Mouse (Mus musculus) spleen, adult 2 months (tissue): ENCODE data around the gene Slc5a10. TPM values are rescaled to one million over a fixed set of nuclear protein-coding genes. Genes with fewer than 3 reads are reported as not detected.
"Not testable (repeated sequence)": the region's sequence is repeated elsewhere in the genome, so short reads cannot be mapped to it uniquely, and the experiment has no call there.

ENCODE experiments used
- DNase-seq, 2 experiments: peaks; one replicate each; pipeline versions ENCODE4 v3.0.0 to v3.0.0-alpha.2; 2012 to 2021; ENCODE audit warnings: low spot score in 2 of 2, low read depth in 1 of 2
- H3K27ac ChIP-seq: fragments of 200-500 bp; 2 replicates; pipeline ENCODE4 v1.5.1; 2012; ENCODE audit warnings: low read length, inconsistent platforms; ENCODE audit not compliant: insufficient read depth
- H3K27me3 ChIP-seq: fragments of 200-500 bp; 2 replicates; pipeline ENCODE4 v1.6.1; 2012; ENCODE audit warnings: mild to moderate bottlenecking, moderate library complexity, low read length, inconsistent platforms; ENCODE audit not compliant: control insufficient read depth, insufficient read depth
- H3K36me3 ChIP-seq: fragments of 200-500 bp; 2 replicates; pipeline ENCODE4 v1.6.1; 2012; ENCODE audit warnings: mild to moderate bottlenecking, low read length, inconsistent platforms; ENCODE audit not compliant: control insufficient read depth, insufficient read depth
- H3K4me1 ChIP-seq: fragments of 200-500 bp; 2 replicates; pipeline ENCODE4 v1.6.1; 2011; ENCODE audit warnings: inconsistent platforms; ENCODE audit not compliant: control insufficient read depth, insufficient read depth, insufficient read length
- H3K4me3 ChIP-seq: fragments of 200-500 bp; 2 replicates; pipeline ENCODE4 v1.5.1; 2011; ENCODE audit warnings: mild to moderate bottlenecking, inconsistent platforms; ENCODE audit not compliant: insufficient read depth, insufficient read length; ENCODE audit errors: extremely low read depth
- CTCF ChIP-seq: fragments of 200-500 bp; IDR thresholded peaks from 2 replicates; pipeline ENCODE4 v1.5.1; 2011; ENCODE audit warnings: mild to moderate bottlenecking, inconsistent platforms; ENCODE audit not compliant: insufficient read depth, insufficient read length, insufficient replicate concordance; ENCODE audit errors: extremely low read depth
- POLR2A ChIP-seq: fragments of 200-500 bp; IDR thresholded peaks from 2 replicates; pipeline ENCODE4 v1.6.1; 2011; ENCODE audit warnings: low read depth, low read length, inconsistent platforms
- WGBS: fragments of 180-500 bp; shearing (Covaris S2); methylation state at CpG from one replicate; pipeline ENCODE4 v1.1.7; 2018; 5-methylcytosine and 5-hydroxymethylcytosine counted together
- polyA plus RNA-seq: library from polyadenylated mRNA; depleted of rRNA; stranded (reverse); fragments of >200 nt; gene quantifications from 2 replicates; pipeline ENCODE4 v1.2.3, GENCODE M21; 2012; rRNA removed

The Slc5a10 gene
- polyA plus RNA-seq, 1 experiment, result 0.06 TPM

GRCm38 (mm10) chr11:61638764-61639536 is 81.7 kb downstream of the Slc5a10 start:
- DNase-seq, result peak; percentile 75 to 79
- WGBS, result 20% methylated on average over 12 of the region's 12 CpGs
- H3K27me3 ChIP-seq, result no peaks in the 10 kb centered on the region
- H3K27ac ChIP-seq, result peak overlapping the region; percentile 79
- no peak for TF ChIP-seq CTCF
- peak; percentile 55; the same call in 1 of the 2 replicates for TF ChIP-seq POLR2A
- H3K36me3 ChIP-seq, result no peaks in the 10 kb centered on the region
- H3K4me1 ChIP-seq, result peaks cover 13% of the 10 kb centered on the region; the same call in 1 of the 2 replicates
- H3K4me3 ChIP-seq, result no peak overlapping the region

GRCm38 (mm10) chr11:61637856-61638255 is 82.8 kb downstream of the Slc5a10 start:
- no peak for TF ChIP-seq POLR2A
- no peak for TF ChIP-seq CTCF
- Histone ChIP-seq H3K4me1 (peaks cover 13% of the 10 kb centered on the region; the same call in 1 of the 2 replicates), H3K36me3 (no peaks in the 10 kb centered on the region), H3K4me3 (no peak overlapping the region), H3K27me3 (no peaks in the 10 kb centered on the region), H3K27ac (no peak overlapping the region)
- 87% methylated on average over 3 of the region's 3 CpGs for WGBS
- no peak for DNase-seq

- Histone ChIP-seq H3K4me1 (peaks cover 13% of the 10 kb centered on the region; the same call in 1 of the 2 replicates), H3K27me3 (no peaks in the 10 kb centered on the region), H3K4me3 (no peak overlapping the region), H3K36me3 (no peaks in the 10 kb centered on the region), H3K27ac (no peak overlapping the region)
- no peak for TF ChIP-seq POLR2A
- TF ChIP-seq CTCF, result no peak
- no peak for DNase-seq
- WGBS, result 89% methylated on average over 1 of the region's 1 CpGs
Measured at GRCm38 (mm10) chr11:61637413-61637812, 83.2 kb downstream of the Slc5a10 start.

- not testable (repeated sequence) for H3K36me3 ChIP-seq, H3K27me3 ChIP-seq, H3K4me3 ChIP-seq, H3K27ac ChIP-seq, H3K4me1 ChIP-seq, DNase-seq
- 90% methylated on average over 3 of the region's 4 CpGs for WGBS
Measured at GRCm38 (mm10) chr11:61636309-61636708, 84.3 kb downstream of the Slc5a10 start.

- no peaks in the 10 kb centered on the region for H3K4me1 ChIP-seq
- no peak overlapping the region for H3K4me3 ChIP-seq
- TF ChIP-seq POLR2A, result no peak
- peak; percentile 54; the same call in 1 of the 2 replicates for TF ChIP-seq CTCF
- DNase-seq, result peak in 1 of 2 experiments; percentile 56
- no peaks in the 10 kb centered on the region for H3K27me3 ChIP-seq
- H3K27ac ChIP-seq, result no peak overlapping the region
- 78% methylated on average over 3 of the region's 3 CpGs for WGBS
- no peaks in the 10 kb centered on the region for H3K36me3 ChIP-seq
Measured at GRCm38 (mm10) chr11:61629621-61630020, 91.0 kb downstream of the Slc5a10 start.

GRCm38 (mm10) chr11:61626509-61626908 is 94.1 kb downstream of the Slc5a10 start:
- 89% methylated on average over 1 of the region's 1 CpGs for WGBS
- Histone ChIP-seq H3K4me1 (no peaks in the 10 kb centered on the region), H3K4me3 (no peak overlapping the region), H3K36me3 (no peaks in the 10 kb centered on the region), H3K27ac (no peak overlapping the region), H3K27me3 (peaks cover 2% of the 10 kb centered on the region; the same call in 1 of the 2 replicates)
- TF ChIP-seq CTCF, result no peak
- no peak for TF ChIP-seq POLR2A
- no peak for DNase-seq

GRCm38 (mm10) chr11:61625136-61625535 is 95.5 kb downstream of the Slc5a10 start:
- no peak for DNase-seq
- no peaks in the 10 kb centered on the region for H3K4me1 ChIP-seq
- H3K36me3 ChIP-seq, result no peaks in the 10 kb centered on the region
- TF ChIP-seq POLR2A, result no peak
- no peak for TF ChIP-seq CTCF
- WGBS, result 84% methylated on average over 7 of the region's 7 CpGs
- H3K27me3 ChIP-seq, result peaks cover 3% of the 10 kb centered on the region; the same call in 1 of the 2 replicates
- no peak overlapping the region for H3K4me3 ChIP-seq
- no peak overlapping the region for H3K27ac ChIP-seq

Other genes with a start within 250 kb of the Slc5a10 start
- 22.2 and 31.2 TPM in 2 replicates for gene Mfap4, start 235.4 kb downstream of the Slc5a10 start, polyA plus RNA-seq
- gene Mapk7, start 226.4 kb downstream of the Slc5a10 start, polyA plus RNA-seq, result 27.4 and 33.6 TPM in 2 replicates
- gene B9d1, start 215.7 kb downstream of the Slc5a10 start, polyA plus RNA-seq, result 3.4 and 4.4 TPM in 2 replicates
- gene Epn2, start 141.1 kb downstream of the Slc5a10 start, polyA plus RNA-seq, result 9.3 and 10.4 TPM in 2 replicates
- 85.6 and 97.1 TPM in 2 replicates for gene Grap, start 67.6 kb downstream of the Slc5a10 start, polyA plus RNA-seq
- 1.3 and 2.0 TPM in 2 replicates for gene Fam83g, start 36.7 kb downstream of the Slc5a10 start, polyA plus RNA-seq
- 13.3 and 14.7 TPM in 2 replicates for gene Prpsap2, start 41.3 kb upstream of the Slc5a10 start, polyA plus RNA-seq
- gene Ulk2, start 134.2 kb upstream of the Slc5a10 start, polyA plus RNA-seq, result 36.1 and 37.8 TPM in 2 replicates
- 10.1 and 10.9 TPM in 2 replicates for gene Akap10, start 209.4 kb upstream of the Slc5a10 start, polyA plus RNA-seq
- 11.0 and 28.9 TPM in 2 replicates for gene Specc1, start 235.9 kb upstream of the Slc5a10 start, polyA plus RNA-seq